Mouse (Mus musculus): ENCODE data around the gene Myom3. TPM values are rescaled to one million over a fixed set of nuclear protein-coding genes. Genes with fewer than 3 reads are reported as not detected.

Gene Myom3
- polyA plus RNA-seq, 1 experiment from 2014 or later: 5.4 TPM

DNA sequence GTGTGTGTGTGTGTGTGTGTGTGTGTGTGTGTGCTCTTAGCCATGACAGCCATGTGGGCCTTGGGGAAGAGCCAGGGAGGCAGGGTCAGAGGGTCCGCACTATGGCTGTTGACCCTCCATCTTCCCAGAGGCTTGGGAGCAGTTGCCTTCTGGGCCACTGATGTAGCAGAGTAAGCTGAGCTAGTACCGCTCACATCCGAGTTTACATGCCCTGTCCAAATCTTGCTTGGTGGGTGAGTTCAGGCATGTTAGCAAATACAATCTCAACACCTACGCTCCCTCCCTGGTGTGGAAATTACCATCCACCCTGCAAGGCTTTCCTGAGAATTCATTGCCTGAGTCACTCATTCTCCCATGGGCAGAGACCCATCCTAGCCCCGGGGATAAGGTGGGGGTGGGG lies 21.8 kb downstream of the Myom3 start:
- no peaks in the 10 kb centered on the region for H3K36me3 ChIP-seq
- H3K27ac ChIP-seq: no peak overlapping the region
- no peaks in the 10 kb centered on the region for H3K9me3 ChIP-seq
- no peak overlapping the region for H3K4me3 ChIP-seq
- H3K27me3 ChIP-seq: no peaks in the 10 kb centered on the region
- no peak overlapping the region for H3K9ac ChIP-seq
- H3K4me2 ChIP-seq (replicated peaks): no peak overlapping the region
- H3K4me1 ChIP-seq: peaks cover 16% of the 10 kb centered on the region
- ATAC-seq (ENCODE audit: low FRiP score, low read depth): no peak
- WGBS: 88% methylated on average over 5 of the region's 5 CpGs

DNA sequence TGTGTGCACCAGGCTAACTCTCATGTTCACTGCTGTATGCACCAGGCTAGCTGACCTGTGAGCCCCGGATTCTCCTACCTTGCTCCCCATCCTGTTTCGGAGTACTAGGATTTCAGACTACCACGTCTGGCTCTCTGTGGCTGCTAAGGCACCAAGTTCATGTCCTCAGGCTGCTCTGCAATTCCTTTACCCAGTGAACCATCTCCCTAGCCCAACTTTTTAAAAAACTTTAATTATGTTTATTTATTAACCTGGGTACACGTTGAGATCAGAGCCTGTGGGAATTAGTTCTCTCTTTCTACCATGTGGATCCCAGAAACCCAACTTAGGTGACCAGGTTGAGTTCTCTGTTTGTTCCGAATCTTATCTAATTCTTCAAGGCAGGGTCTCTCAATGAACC lies 27.1 kb downstream of the Myom3 start:
- Histone ChIP-seq H3K4me2 (replicated peaks) (no peak overlapping the region), H3K4me1 (no peaks in the 10 kb centered on the region), H3K4me3 (no peak overlapping the region), H3K36me3 (no peaks in the 10 kb centered on the region), H3K9me3 (no peaks in the 10 kb centered on the region), H3K9ac (no peak overlapping the region), H3K27ac (no peak overlapping the region), H3K27me3 (no peaks in the 10 kb centered on the region)
- ATAC-seq (ENCODE audit: low FRiP score, low read depth): no peak
- 73% methylated on average over 5 of the region's 5 CpGs for WGBS

DNA sequence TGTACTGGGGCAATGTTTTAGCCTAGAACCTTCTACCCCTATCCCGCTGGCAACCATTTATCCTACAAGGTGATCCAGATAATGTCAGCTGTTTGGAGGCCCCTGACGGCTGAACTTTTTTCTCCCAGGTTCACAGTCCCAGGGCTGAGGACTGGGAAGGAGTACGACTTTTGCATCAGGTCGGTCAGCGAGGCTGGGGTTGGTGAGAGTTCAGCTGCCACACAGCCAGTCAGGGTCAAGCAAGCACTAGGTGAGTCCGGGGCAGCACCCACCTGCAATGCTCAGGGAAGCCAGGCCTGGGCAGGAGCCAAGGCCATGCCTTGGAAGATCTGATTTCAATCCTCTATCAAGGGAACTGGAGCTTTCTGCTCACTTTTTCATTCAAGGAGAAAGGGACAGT lies 27.8 kb downstream of the Myom3 start:
- no peak overlapping the region for H3K27ac ChIP-seq
- no peak overlapping the region for H3K4me2 ChIP-seq (replicated peaks)
- ATAC-seq (ENCODE audit: low FRiP score, low read depth): no peak
- no peaks in the 10 kb centered on the region for H3K36me3 ChIP-seq
- no peak overlapping the region for H3K4me3 ChIP-seq
- WGBS: 84% methylated on average over 6 of the region's 6 CpGs
- H3K27me3 ChIP-seq: no peaks in the 10 kb centered on the region
- H3K9ac ChIP-seq: no peak overlapping the region
- H3K9me3 ChIP-seq: no peaks in the 10 kb centered on the region
- no peaks in the 10 kb centered on the region for H3K4me1 ChIP-seq

DNA sequence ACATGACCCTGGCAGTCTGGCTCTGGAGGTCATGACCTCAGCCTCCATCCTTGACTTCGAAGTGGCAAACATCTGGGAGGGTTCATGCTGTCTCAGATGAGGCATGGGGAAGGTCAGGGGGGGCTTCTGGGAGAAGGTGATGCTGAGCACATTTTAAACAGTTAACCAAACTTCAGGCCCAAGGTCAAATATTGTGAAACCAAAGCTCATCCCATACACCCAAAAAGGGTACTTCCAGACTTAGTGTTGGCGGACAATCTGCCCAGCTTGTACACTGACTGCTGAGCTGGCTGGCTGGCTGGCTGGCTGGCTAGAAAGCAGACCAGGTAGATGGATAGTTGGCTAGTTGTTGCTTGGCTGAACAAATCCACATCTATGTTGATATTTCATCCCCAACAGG lies 29.6 kb downstream of the Myom3 start:
- Histone ChIP-seq H3K4me1 (no peaks in the 10 kb centered on the region), H3K9ac (no peak overlapping the region), H3K4me2 (replicated peaks) (no peak overlapping the region), H3K9me3 (no peaks in the 10 kb centered on the region), H3K27me3 (no peaks in the 10 kb centered on the region), H3K4me3 (no peak overlapping the region), H3K27ac (no peak overlapping the region), H3K36me3 (no peaks in the 10 kb centered on the region)
- no peak for ATAC-seq (ENCODE audit: low FRiP score, low read depth)
- 60% methylated on average over 2 of the region's 2 CpGs for WGBS

GRCm38 (mm10) chr4:135792821-135793220 lies 33.3 kb downstream of the Myom3 start:
- H3K4me1 ChIP-seq: peaks cover 1% of the 10 kb centered on the region; the same call in 1 of the 2 replicates
- ATAC-seq (ENCODE audit: low FRiP score, low read depth): no peak
- H3K27ac ChIP-seq: peak overlapping the region; percentile 24; the same call in 1 of the 2 replicates
- H3K4me3 ChIP-seq: no peak overlapping the region
- no peak overlapping the region for H3K9ac ChIP-seq
- 87% methylated on average over 5 of the region's 5 CpGs for WGBS
- H3K27me3 ChIP-seq: no peaks in the 10 kb centered on the region
- no peaks in the 10 kb centered on the region for H3K9me3 ChIP-seq
- no peaks in the 10 kb centered on the region for H3K36me3 ChIP-seq
- H3K4me2 ChIP-seq (replicated peaks): no peak overlapping the region

GRCm38 (mm10) chr4:135797931-135798330 lies 38.4 kb downstream of the Myom3 start:
- no peaks in the 10 kb centered on the region for H3K27me3 ChIP-seq
- 26% methylated on average over 11 of the region's 11 CpGs for WGBS
- no peak overlapping the region for H3K27ac ChIP-seq
- H3K36me3 ChIP-seq: no peaks in the 10 kb centered on the region
- ATAC-seq (ENCODE audit: low FRiP score, low read depth): no peak
- no peaks in the 10 kb centered on the region for H3K9me3 ChIP-seq
- no peak overlapping the region; the same call in 1 of the 2 replicates for H3K4me2 ChIP-seq (replicated peaks)
- H3K9ac ChIP-seq: no peak overlapping the region
- H3K4me1 ChIP-seq: peaks cover 7% of the 10 kb centered on the region; the same call in 1 of the 2 replicates
- H3K4me3 ChIP-seq: no peak overlapping the region

GRCm38 (mm10) chr4:135801543-135801942 lies 42.0 kb downstream of the Myom3 start:
- Histone ChIP-seq H3K27me3 (no peaks in the 10 kb centered on the region), H3K36me3 (no peaks in the 10 kb centered on the region), H3K27ac (no peak overlapping the region), H3K9me3 (no peaks in the 10 kb centered on the region; the same call in 1 of the 2 replicates), H3K4me1 (peaks cover 7% of the 10 kb centered on the region; the same call in 1 of the 2 replicates), H3K4me2 (replicated peaks) (no peak overlapping the region), H3K4me3 (no peak overlapping the region), H3K9ac (no peak overlapping the region)
- WGBS: 20% methylated on average over 8 of the region's 8 CpGs
- ATAC-seq (ENCODE audit: low FRiP score, low read depth): peak; percentile 67; the same call in 1 of the 2 replicates

- no peaks in the 10 kb centered on the region for H3K36me3 ChIP-seq
- H3K27me3 ChIP-seq: no peaks in the 10 kb centered on the region
- no peaks in the 10 kb centered on the region; the same call in none of the 2 replicates for H3K9me3 ChIP-seq
- no peak for ATAC-seq (ENCODE audit: low FRiP score, low read depth)
- no peak overlapping the region for H3K4me3 ChIP-seq
- no peak overlapping the region for H3K9ac ChIP-seq
- no peak overlapping the region for H3K27ac ChIP-seq
- WGBS: 53% methylated on average over 4 of the region's 4 CpGs
- H3K4me2 ChIP-seq (replicated peaks): no peak overlapping the region
- H3K4me1 ChIP-seq: peaks cover 1% of the 10 kb centered on the region; the same call in 1 of the 2 replicates
Measured at GRCm38 (mm10) chr4:135803299-135803698, 43.8 kb downstream of the Myom3 start.

GRCm38 (mm10) chr4:135804169-135804568 lies 44.7 kb downstream of the Myom3 start:
- no peaks in the 10 kb centered on the region for H3K27me3 ChIP-seq
- H3K4me2 ChIP-seq (replicated peaks): no peak overlapping the region
- H3K4me1 ChIP-seq: no peaks in the 10 kb centered on the region
- no peak overlapping the region for H3K4me3 ChIP-seq
- no peak overlapping the region for H3K9ac ChIP-seq
- H3K36me3 ChIP-seq: no peaks in the 10 kb centered on the region
- WGBS: 86% methylated on average over 5 of the region's 5 CpGs
- no peaks in the 10 kb centered on the region; the same call in none of the 2 replicates for H3K9me3 ChIP-seq
- no peak overlapping the region for H3K27ac ChIP-seq
- no peak for ATAC-seq (ENCODE audit: low FRiP score, low read depth)

GRCm38 (mm10) chr4:135814896-135815295 lies 55.4 kb downstream of the Myom3 start:
- Histone ChIP-seq H3K27ac (no peak overlapping the region), H3K9me3 (peaks cover 4% of the 10 kb centered on the region; the same call in 1 of the 2 replicates), H3K36me3 (no peaks in the 10 kb centered on the region), H3K27me3 (no peaks in the 10 kb centered on the region), H3K4me3 (no peak overlapping the region), H3K4me2 (replicated peaks) (no peak overlapping the region), H3K4me1 (no peaks in the 10 kb centered on the region), H3K9ac (no peak overlapping the region)
- ATAC-seq (ENCODE audit: low FRiP score, low read depth): no peak
- 75% methylated on average over 7 of the region's 7 CpGs for WGBS

DNA sequence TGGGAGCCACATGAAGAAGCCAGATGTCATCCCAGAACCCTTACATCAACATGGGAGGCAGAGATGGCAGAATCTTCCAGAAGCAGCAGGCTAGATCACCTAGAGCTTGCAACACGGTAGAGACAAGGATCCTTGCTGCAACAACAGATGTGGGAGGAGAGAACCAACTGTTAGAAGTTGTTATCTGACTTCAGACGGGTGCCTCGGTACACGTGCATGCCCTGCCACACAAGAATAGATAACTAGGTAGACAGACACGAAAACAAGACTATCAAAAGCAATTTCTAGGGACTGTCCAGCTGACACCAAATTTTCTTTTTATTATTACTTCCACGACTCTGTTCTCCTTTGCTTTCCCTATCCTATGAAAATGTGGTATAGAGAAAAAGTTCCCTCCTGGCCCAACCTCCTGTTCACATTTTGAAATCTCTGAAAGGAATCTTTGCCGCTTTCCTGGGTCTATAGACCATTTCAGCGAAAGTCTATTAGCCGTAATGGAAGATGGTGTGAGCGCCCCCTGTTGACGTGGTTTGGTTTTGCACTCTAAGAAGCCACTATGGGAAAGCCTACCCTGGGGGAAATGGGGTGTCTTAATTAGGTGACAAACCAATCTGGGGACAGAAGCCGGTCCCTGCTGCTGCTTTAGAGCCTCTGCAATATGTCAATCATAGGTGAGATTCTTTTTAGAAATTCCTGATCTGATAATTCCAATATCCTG lies 57.5 kb downstream of the Myom3 start:
- Histone ChIP-seq H3K36me3 (no peaks in the 10 kb centered on the region), H3K4me2 (replicated peaks) (no peak overlapping the region), H3K27ac (no peak overlapping the region), H3K4me1 (peaks cover 11% of the 10 kb centered on the region; the same call in 1 of the 2 replicates), H3K4me3 (no peak overlapping the region), H3K27me3 (no peaks in the 10 kb centered on the region), H3K9me3 (peaks cover 4% of the 10 kb centered on the region; the same call in 1 of the 2 replicates), H3K9ac (no peak overlapping the region)
- WGBS: 47% methylated on average over 12 of the region's 12 CpGs
- no peak for ATAC-seq (ENCODE audit: low FRiP score, low read depth)

GRCm38 (mm10) chr4:135818366-135818765 lies 58.9 kb downstream of the Myom3 start:
- Histone ChIP-seq H3K36me3 (no peaks in the 10 kb centered on the region), H3K4me2 (replicated peaks) (no peak overlapping the region), H3K4me3 (no peak overlapping the region), H3K27ac (no peak overlapping the region), H3K9ac (no peak overlapping the region), H3K27me3 (no peaks in the 10 kb centered on the region), H3K4me1 (peaks cover 11% of the 10 kb centered on the region; the same call in 1 of the 2 replicates), H3K9me3 (peaks cover 4% of the 10 kb centered on the region; the same call in 1 of the 2 replicates)
- ATAC-seq (ENCODE audit: low FRiP score, low read depth): no peak
- WGBS: 72% methylated on average over 3 of the region's 3 CpGs
